Mouse (Mus musculus): ENCODE data around the gene Syce3. TPM values are rescaled to one million over a fixed set of nuclear protein-coding genes. Genes with fewer than 3 reads are reported as not detected.
"Not testable (repeated sequence)": the region's sequence is repeated elsewhere in the genome, so short reads cannot be mapped to it uniquely, and the experiment has no call there.

The Syce3 gene
- polyA plus RNA-seq, 1 experiment from 2014 or later = not detected

- H3K27ac ChIP-seq = no peak overlapping the region
- H3K36me3 ChIP-seq = peaks cover 18% of the 10 kb centered on the region
- H3K4me1 ChIP-seq = peaks cover 12% of the 10 kb centered on the region
- H3K9me3 ChIP-seq = no peaks in the 10 kb centered on the region
- H3K4me3 ChIP-seq = no peak overlapping the region
- no peak overlapping the region for H3K4me2 ChIP-seq
- H3K27me3 ChIP-seq = no peaks in the 10 kb centered on the region
- 92% methylated on average over 3 of the region's 3 CpGs for WGBS
- no peak overlapping the region for H3K9ac ChIP-seq
- ATAC-seq (ENCODE audit: insufficient number of reproducible peaks, low FRiP score, low TSS enrichment, low read depth) = no peak
Observed at GRCm38 (mm10) chr15:89431271-89431670, 21.0 kb upstream of the Syce3 start.

DNA sequence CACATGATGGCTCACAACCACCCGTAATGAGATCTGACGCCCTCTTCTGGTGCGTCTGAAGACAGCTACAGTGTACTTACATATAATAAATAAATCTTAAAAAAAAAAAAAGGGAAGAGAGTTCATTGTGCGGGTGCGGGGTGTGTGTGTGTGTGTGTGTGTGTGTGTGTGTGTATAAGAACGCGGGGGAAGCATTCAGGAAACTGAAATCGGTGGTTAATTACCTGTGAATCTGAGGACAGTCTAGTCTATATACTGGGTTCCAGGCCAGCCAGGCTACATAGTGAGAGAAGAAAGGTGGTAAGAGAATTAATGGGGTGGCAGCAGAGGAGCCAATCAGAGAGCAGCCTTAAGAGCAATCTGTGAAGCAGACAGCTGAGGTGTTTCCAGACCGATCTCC, 20.5 kb upstream of the Syce3 start:
- H3K9me3 ChIP-seq; H3K9ac ChIP-seq; ATAC-seq (ENCODE audit: insufficient number of reproducible peaks, low FRiP score, low TSS enrichment, low read depth); H3K27me3 ChIP-seq; H3K27ac ChIP-seq; H3K4me2 ChIP-seq; H3K4me3 ChIP-seq: not testable (repeated sequence)
- WGBS = 83% methylated on average over 9 of the region's 9 CpGs
- H3K36me3 ChIP-seq = peaks cover 23% of the 10 kb centered on the region
- peaks cover 12% of the 10 kb centered on the region for H3K4me1 ChIP-seq

- Histone ChIP-seq H3K9ac (0 out of 2 replicates have a peak overlapping the region, but pooled peaks have one; percentile 67), H3K4me3 (peak overlapping the region; percentile 79), H3K27ac (peak overlapping the region; percentile 96), H3K36me3 (peaks cover 23% of the 10 kb centered on the region), H3K4me1 (peaks cover 14% of the 10 kb centered on the region), H3K4me2 (peak overlapping the region; percentile 85), H3K9me3 (no peaks in the 10 kb centered on the region), H3K27me3 (no peaks in the 10 kb centered on the region)
- no peak for ATAC-seq (ENCODE audit: insufficient number of reproducible peaks, low FRiP score, low TSS enrichment, low read depth)
- WGBS = 50% methylated on average over 6 of the region's 6 CpGs
Observed at GRCm38 (mm10) chr15:89430341-89430740, 20.0 kb upstream of the Syce3 start.

DNA sequence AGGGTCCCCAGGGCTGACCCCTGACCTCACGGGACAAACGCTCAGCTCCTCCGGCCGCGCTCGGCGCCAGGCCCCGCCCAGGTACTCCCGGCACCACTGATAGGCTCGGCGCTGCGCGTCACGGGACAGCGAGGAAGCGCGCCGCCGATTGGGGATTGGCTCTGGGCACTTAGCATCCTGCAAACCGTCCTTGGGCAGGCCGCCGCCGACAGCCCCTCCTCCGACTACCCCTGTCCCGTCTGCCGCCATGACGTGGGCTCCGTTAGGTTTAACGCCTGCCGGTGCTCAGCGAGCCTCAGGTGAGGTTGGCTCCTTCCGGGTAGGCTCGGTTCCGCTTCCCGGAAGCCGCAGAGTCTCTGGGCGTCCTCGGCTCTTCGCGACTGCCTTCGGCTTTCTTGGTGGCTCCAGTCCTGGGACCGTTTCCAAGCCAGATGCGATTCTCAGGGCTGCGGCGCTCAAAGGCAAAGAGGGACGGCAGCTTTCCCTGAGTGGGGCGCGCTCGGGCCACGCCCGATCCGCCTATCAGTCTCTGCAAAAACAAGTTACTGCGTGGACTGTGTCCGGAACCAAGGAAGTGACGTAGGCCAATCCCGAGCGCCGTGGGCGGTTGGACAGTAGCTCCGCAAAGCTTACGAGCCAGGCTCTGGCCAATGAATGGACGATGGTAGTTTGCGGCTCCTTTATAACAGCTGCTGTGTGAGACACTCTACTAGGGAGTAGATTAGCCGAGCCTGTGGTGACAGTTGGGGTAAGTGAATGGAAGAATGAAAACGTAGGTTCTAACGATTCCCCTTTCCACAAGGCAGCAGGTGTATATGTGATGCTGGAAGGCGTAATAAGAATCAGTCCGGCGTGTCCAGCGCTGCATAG, 19.3 kb upstream of the Syce3 start, which contains the start of the genes C730034F03Rik, Gm44502 and Chkb:
C730034F03Rik (plus strand) TSS at position 238 of the 870 bp plus-strand sequence.
Gm44502 (minus strand) TSS at position 345 of the 870 bp plus-strand sequence.
Chkb (minus strand) TSS at position 557 of the 870 bp plus-strand sequence.
- Histone ChIP-seq H3K27me3 (no peaks in the 10 kb centered on the region), H3K4me3 (peak within 1 kb of the TSS; percentile 79), H3K9me3 (no peaks in the 10 kb centered on the region), H3K27ac (peak within 1 kb of the TSS; percentile 96), H3K4me2 (peak within 1 kb of the TSS; percentile 85), H3K9ac (peak within 1 kb of the TSS; percentile 67), H3K4me1 (peaks cover 14% of the 10 kb centered on the region), H3K36me3 (peaks cover 23% of the 10 kb centered on the region)
- peak; percentile 89 for ATAC-seq (ENCODE audit: insufficient number of reproducible peaks, low FRiP score, low TSS enrichment, low read depth)
- WGBS = under 1% methylated on average over 70 of the region's 70 CpGs

DNA sequence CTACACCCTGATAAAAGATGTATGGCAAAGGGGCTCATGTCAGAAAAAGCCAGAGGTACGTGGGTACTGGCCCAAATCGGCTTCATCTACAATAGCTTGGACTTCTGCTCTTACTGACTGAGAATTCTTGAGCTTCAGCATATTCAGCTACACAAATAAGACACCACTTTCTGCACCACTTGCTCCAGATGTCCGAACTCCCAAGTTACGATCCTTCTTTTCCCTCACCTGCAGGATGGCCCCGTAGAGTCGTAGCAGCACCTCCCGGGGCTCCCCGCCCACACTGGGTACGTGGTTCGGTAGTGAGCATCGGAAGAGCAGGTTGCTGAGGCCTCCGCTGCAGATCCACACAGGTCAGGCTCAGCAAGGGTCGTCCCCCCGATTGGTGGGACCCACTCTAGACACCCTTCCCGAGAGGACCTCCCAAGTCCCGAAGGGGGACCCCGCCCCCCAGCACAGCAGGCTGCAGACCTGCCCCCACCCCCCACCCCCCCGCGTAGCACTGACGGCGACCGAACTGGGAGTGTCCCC, 18.6 kb upstream of the Syce3 start:
- peak overlapping the region; percentile 96 for H3K27ac ChIP-seq
- peak; percentile 40; the same call in 1 of the 2 replicates for ATAC-seq (ENCODE audit: insufficient number of reproducible peaks, low FRiP score, low TSS enrichment, low read depth)
- H3K4me3 ChIP-seq = peak overlapping the region; percentile 79
- peak overlapping the region; percentile 85 for H3K4me2 ChIP-seq
- peaks cover 14% of the 10 kb centered on the region for H3K4me1 ChIP-seq
- H3K9ac ChIP-seq = peak overlapping the region; percentile 67
- H3K36me3 ChIP-seq = peaks cover 23% of the 10 kb centered on the region
- no peaks in the 10 kb centered on the region for H3K9me3 ChIP-seq
- no peaks in the 10 kb centered on the region for H3K27me3 ChIP-seq
- WGBS = 5% methylated on average over 22 of the region's 22 CpGs

DNA sequence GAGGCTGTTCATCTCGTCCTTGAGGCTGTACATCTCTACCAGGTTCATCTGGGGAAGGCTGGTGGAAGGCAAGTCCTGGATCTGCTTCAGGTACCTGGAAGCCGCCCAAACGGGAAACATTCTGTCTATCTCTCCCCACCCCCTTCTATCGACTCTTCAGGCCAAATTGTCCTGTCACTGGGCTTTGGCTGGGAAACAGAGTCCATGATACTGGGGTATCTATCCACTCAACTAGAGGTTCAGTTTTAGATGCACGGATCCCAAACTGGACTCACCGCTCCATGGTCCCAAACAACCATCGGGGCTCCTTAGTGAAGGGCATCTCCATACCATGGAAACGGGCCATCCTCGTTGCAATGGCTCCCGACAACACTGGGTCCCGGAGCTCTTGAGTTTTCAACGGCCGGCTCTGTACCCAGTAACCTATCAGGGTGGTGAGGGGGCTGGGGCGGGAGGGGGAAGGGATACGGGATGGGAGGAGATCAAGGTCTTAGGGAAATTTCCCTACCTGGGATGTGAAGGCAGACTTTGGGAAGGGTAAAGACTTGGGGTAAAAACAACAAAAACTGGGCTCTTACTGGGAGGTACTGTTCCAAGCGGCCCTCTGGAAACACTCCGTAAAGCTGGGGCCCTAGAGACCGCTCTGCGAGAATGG, 18.0 kb upstream of the Syce3 start:
- H3K4me2 ChIP-seq = peak overlapping the region; percentile 85
- WGBS = 83% methylated on average over 19 of the region's 19 CpGs
- peak overlapping the region; percentile 79 for H3K4me3 ChIP-seq
- H3K9me3 ChIP-seq = no peaks in the 10 kb centered on the region
- H3K27ac ChIP-seq = no peak overlapping the region
- no peak for ATAC-seq (ENCODE audit: insufficient number of reproducible peaks, low FRiP score, low TSS enrichment, low read depth)
- no peaks in the 10 kb centered on the region for H3K27me3 ChIP-seq
- H3K9ac ChIP-seq = peak overlapping the region; percentile 67; the same call in 1 of the 2 replicates
- peaks cover 23% of the 10 kb centered on the region for H3K36me3 ChIP-seq
- H3K4me1 ChIP-seq = peaks cover 14% of the 10 kb centered on the region

DNA sequence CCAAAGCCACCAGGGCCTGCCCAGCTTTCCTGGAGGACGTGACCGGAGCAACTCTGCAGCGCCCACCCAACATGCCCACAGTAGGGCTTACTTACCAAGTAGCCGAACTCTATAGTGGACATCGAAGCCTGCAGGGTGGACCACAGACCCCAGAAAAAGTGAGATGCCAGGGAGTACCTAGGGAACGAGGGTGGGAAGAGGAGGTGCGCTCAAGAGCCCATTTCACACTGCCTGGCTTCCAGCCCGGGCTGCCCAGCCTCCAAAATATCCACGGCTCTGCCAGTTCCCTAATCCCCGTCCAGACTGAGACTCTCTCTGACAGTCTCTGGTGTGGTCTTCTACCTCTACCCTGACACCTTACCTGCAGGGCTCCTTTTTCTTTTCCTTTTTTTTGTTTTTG, 16.4 kb upstream of the Syce3 start:
- ATAC-seq (ENCODE audit: insufficient number of reproducible peaks, low FRiP score, low TSS enrichment, low read depth) = no peak
- H3K9ac ChIP-seq = no peak overlapping the region
- no peak overlapping the region for H3K4me2 ChIP-seq
- peaks cover 23% of the 10 kb centered on the region for H3K36me3 ChIP-seq
- H3K4me3 ChIP-seq = no peak overlapping the region
- H3K9me3 ChIP-seq = no peaks in the 10 kb centered on the region
- 91% methylated on average over 10 of the region's 10 CpGs for WGBS
- peaks cover 14% of the 10 kb centered on the region for H3K4me1 ChIP-seq
- H3K27ac ChIP-seq = no peak overlapping the region
- no peaks in the 10 kb centered on the region for H3K27me3 ChIP-seq

- Histone ChIP-seq H3K27ac (no peak within 1 kb of the TSS), H3K9ac (no peak within 1 kb of the TSS), H3K27me3 (no peaks in the 10 kb centered on the region), H3K4me1 (peaks cover 14% of the 10 kb centered on the region), H3K36me3 (peaks cover 23% of the 10 kb centered on the region), H3K4me2 (0 out of 2 replicates have a peak within 1 kb of the TSS, but pooled peaks have one; percentile 1), H3K9me3 (no peaks in the 10 kb centered on the region), H3K4me3 (no peak within 1 kb of the TSS)
- 31% methylated on average over 6 of the region's 6 CpGs for WGBS
- ATAC-seq (ENCODE audit: insufficient number of reproducible peaks, low FRiP score, low TSS enrichment, low read depth) = no peak
Observed at GRCm38 (mm10) chr15:89425711-89426121, 15.4 kb upstream of the Syce3 start, which contains the start of gene Cpt1b. Cpt1b (minus strand) TSS chr15:89425863.

GRCm38 (mm10) chr15:89424621-89425020, 14.3 kb upstream of the Syce3 start:
- Histone ChIP-seq H3K27ac (no peak overlapping the region), H3K36me3 (peaks cover 31% of the 10 kb centered on the region), H3K4me1 (peaks cover 9% of the 10 kb centered on the region), H3K4me3 (no peak overlapping the region), H3K4me2 (no peak overlapping the region), H3K9ac (no peak overlapping the region), H3K27me3 (no peaks in the 10 kb centered on the region), H3K9me3 (no peaks in the 10 kb centered on the region)
- 84% methylated on average over 8 of the region's 8 CpGs for WGBS
- no peak for ATAC-seq (ENCODE audit: insufficient number of reproducible peaks, low FRiP score, low TSS enrichment, low read depth)

DNA sequence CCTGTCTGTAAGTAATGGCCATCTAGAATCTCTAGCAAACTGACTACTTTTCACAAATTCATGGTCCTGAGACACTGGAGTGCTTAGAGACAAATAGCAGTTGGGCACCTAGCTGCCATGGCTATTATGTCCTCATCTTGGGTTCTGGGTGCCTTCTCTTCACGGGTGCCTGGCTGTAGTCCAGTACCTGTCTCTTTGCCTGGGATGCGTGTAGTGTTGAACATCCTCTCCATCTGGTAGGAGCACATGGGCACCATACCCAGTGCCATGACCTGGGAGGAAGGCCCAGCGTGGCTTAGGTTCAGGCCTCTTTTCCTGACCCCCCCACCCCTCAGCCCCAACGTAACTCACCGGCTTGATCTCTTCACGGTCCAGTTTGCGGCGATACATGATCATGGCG, 11.6 kb upstream of the Syce3 start:
- no peak overlapping the region for H3K4me2 ChIP-seq
- H3K27ac ChIP-seq = no peak overlapping the region
- ATAC-seq (ENCODE audit: insufficient number of reproducible peaks, low FRiP score, low TSS enrichment, low read depth) = no peak
- peaks cover 32% of the 10 kb centered on the region for H3K36me3 ChIP-seq
- 0 out of 2 replicates have a peak, but pooled peaks cover 2% of the 10 kb centered on the region for H3K4me1 ChIP-seq
- H3K9ac ChIP-seq = no peak overlapping the region
- no peaks in the 10 kb centered on the region for H3K27me3 ChIP-seq
- no peaks in the 10 kb centered on the region for H3K9me3 ChIP-seq
- WGBS = 93% methylated on average over 9 of the region's 9 CpGs
- H3K4me3 ChIP-seq = no peak overlapping the region

DNA sequence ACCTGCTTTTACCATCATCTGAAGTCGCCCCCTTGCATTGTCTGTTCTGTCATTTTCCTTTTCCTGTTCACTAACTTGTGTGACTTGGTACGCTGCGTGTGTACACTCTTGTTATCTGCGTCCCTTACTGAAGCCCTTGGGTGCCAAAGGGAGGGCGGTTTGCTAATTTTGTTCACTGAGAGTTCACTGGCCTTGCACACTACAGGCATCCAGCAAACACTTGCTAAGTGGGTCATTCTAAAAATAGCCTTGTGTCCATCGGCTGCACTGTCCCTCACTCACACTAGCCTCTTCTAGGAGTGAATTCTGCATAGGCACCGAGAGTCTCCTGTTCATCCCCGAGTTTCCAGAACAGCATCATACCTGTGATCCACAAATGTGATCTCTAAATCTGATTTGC, 5.0 kb upstream of the Syce3 start:
- no peaks in the 10 kb centered on the region for H3K27me3 ChIP-seq
- WGBS = 88% methylated on average over 8 of the region's 8 CpGs
- no peak overlapping the region for H3K4me2 ChIP-seq
- ATAC-seq (ENCODE audit: insufficient number of reproducible peaks, low FRiP score, low TSS enrichment, low read depth) = no peak
- no peaks in the 10 kb centered on the region for H3K4me1 ChIP-seq
- no peak overlapping the region for H3K27ac ChIP-seq
- H3K36me3 ChIP-seq = peaks cover 18% of the 10 kb centered on the region; the same call in 1 of the 2 replicates
- no peaks in the 10 kb centered on the region for H3K9me3 ChIP-seq
- H3K4me3 ChIP-seq = no peak overlapping the region
- H3K9ac ChIP-seq = no peak overlapping the region

All from limb, embryonic 15.5 days (tissue).